Mouse (Mus musculus): Measurements from ENCODE around the gene Hist1h2ac.

The Hist1h2ac gene

GRCm38 (mm10) chr13:23700786-23701520 is 17.2 kb upstream of the Hist1h2ac start:
- DNase-seq (ENCODE audit: extremely low read depth, low read depth), result peak; percentile 91

- no peak for DNase-seq (ENCODE audit: extremely low read depth, low read depth)
These were observed 16.0 kb upstream of the Hist1h2ac start for GRCm38 (mm10) chr13:23699767-23700166.

GRCm38 (mm10) chr13:23698996-23699395 is 15.2 kb upstream of the Hist1h2ac start:
- no peak for DNase-seq (ENCODE audit: extremely low read depth, low read depth)

GRCm38 (mm10) chr13:23698300-23698693 is 14.5 kb upstream of the Hist1h2ac start, which contains the start of gene Hist1h4c:
Hist1h4c (minus strand) TSS chr13:23698454.
- peak; percentile 99 for DNase-seq (ENCODE audit: extremely low read depth, low read depth)

- DNase-seq (ENCODE audit: extremely low read depth, low read depth), result peak; percentile 94
These were observed 13.9 kb upstream of the Hist1h2ac start for GRCm38 (mm10) chr13:23697491-23698299.

- DNase-seq (ENCODE audit: extremely low read depth, low read depth), result peak; percentile 81
These were observed 12.3 kb upstream of the Hist1h2ac start for GRCm38 (mm10) chr13:23696061-23696474.

- DNase-seq (ENCODE audit: extremely low read depth, low read depth), result no peak
These were observed 11.8 kb upstream of the Hist1h2ac start, which contains the start of gene Hist1h1t for GRCm38 (mm10) chr13:23695514-23695913. Hist1h1t (plus strand) TSS chr13:23695814.

GRCm38 (mm10) chr13:23694956-23695355 is 11.2 kb upstream of the Hist1h2ac start:
- DNase-seq (ENCODE audit: extremely low read depth, low read depth), result no peak

GRCm38 (mm10) chr13:23693856-23694440 is 10.2 kb upstream of the Hist1h2ac start:
- DNase-seq (ENCODE audit: extremely low read depth, low read depth), result no peak

GRCm38 (mm10) chr13:23689459-23689858 is 5.7 kb upstream of the Hist1h2ac start:
- DNase-seq (ENCODE audit: extremely low read depth, low read depth), result no peak

- no peak for DNase-seq (ENCODE audit: extremely low read depth, low read depth)
These were observed 5.2 kb upstream of the Hist1h2ac start for GRCm38 (mm10) chr13:23688956-23689355.

- no peak for DNase-seq (ENCODE audit: extremely low read depth, low read depth)
These were observed 4.2 kb upstream of the Hist1h2ac start for GRCm38 (mm10) chr13:23687907-23688306.

- no peak for DNase-seq (ENCODE audit: extremely low read depth, low read depth)
These were observed 3.4 kb upstream of the Hist1h2ac start for GRCm38 (mm10) chr13:23687181-23687580.

GRCm38 (mm10) chr13:23685966-23686365 is 2.2 kb upstream of the Hist1h2ac start:
- no peak for DNase-seq (ENCODE audit: extremely low read depth, low read depth)

GRCm38 (mm10) chr13:23685121-23685861 is 1.5 kb upstream of the Hist1h2ac start:
- DNase-seq (ENCODE audit: extremely low read depth, low read depth), result no peak

GRCm38 (mm10) chr13:23684295-23684945 is 672 bp upstream of the Hist1h2ac start:
- DNase-seq (ENCODE audit: extremely low read depth, low read depth), result peak; percentile 96

GRCm38 (mm10) chr13:23682947-23683754 is 597 bp downstream of the Hist1h2ac start:
- peak; percentile 62 for DNase-seq (ENCODE audit: extremely low read depth, low read depth)

- no peak for DNase-seq (ENCODE audit: extremely low read depth, low read depth)
These were observed 1.2 kb downstream of the Hist1h2ac start for GRCm38 (mm10) chr13:23682623-23682946.

- DNase-seq (ENCODE audit: extremely low read depth, low read depth), result no peak
These were observed 1.7 kb downstream of the Hist1h2ac start for GRCm38 (mm10) chr13:23681990-23682582.

- no peak for DNase-seq (ENCODE audit: extremely low read depth, low read depth)
These were observed 21.2 kb downstream of the Hist1h2ac start for GRCm38 (mm10) chr13:23662536-23662935.
